Comparison of ENCODE assay signal across 24 mouse cellular contexts in the genomic region with DNA sequence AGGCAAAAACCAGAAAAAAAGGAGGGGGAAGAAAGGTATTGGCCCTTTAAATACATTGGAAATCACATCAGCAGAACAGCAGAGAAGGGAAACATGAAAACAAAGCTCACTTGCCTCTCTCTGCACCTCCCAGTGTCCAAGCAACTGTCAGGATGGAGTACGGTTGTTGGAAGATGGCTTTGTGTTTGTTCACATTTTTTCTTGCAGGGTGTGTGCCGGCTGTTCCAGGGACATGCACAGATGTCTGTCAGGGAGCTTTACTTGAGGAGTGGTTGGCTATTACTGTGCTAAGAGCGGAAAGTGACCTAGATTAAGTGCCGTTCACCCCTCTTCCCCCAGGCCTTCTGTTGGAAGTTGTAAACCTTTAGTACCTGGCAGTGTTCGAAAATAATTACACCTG. TPM values are rescaled to one million over a fixed set of nuclear protein-coding genes. Genes with fewer than 3 reads are reported as not detected.
DNase-seq lines count a peak whose midpoint lies in the region; ATAC-seq lines count a peak whose summit lies in the region.
"Had no signal": no experiment of that assay in that cellular context is flagged by ENCODE, and none has a peak within 500 bp of the region (broad histone marks: within the 10 kb centered on the region; RNA-seq: fewer than 3 reads in every experiment).

No protein-coding gene starts in this region.

- peak; percentile 45 for DNase-seq in intestine, embryonic 14.5 days (ENCODE audit: low spot score)
- peak; percentile 79 for DNase-seq in midbrain, embryonic 11.5 days (ENCODE audit: low spot score, missing footprints)
- DNase-seq in retina, embryonic 14.5 days (ENCODE audit: low spot score) = peak; percentile 82
- DNase-seq: adrenal gland, adult 2 months; adrenal gland, postnatal 14 days; B cell, adult 2 months; cerebellum, adult 11 months; cerebellum, adult 2 months; cerebellum, adult 9-11 months; cerebellum, postnatal 25 days; gastrocnemius, adult 2 months; gastrocnemius, postnatal 14 days had no signal

- no peak for ATAC-seq in intestine, embryonic 14.5 days (replicated peaks; ENCODE audit: low FRiP score, low TSS enrichment, low read depth)
- ATAC-seq in intestine, embryonic 15.5 days = no peak
- no peak for ATAC-seq in midbrain, embryonic 11.5 days (ENCODE audit: low FRiP score)
- no peak for ATAC-seq in midbrain, embryonic 13.5 days
- no peak for ATAC-seq in megakaryocyte-erythroid progenitor cell, adult 5-6 weeks (replicated peaks; ENCODE audit: low FRiP score, low TSS enrichment, poor library complexity, severe bottlenecking)
- ATAC-seq: forebrain, embryonic 13.5 days; forebrain, embryonic 16.5 days had no signal

- WGBS in intestine, embryonic 14.5 days = 55% methylated on average over 5 of the region's 5 CpGs
- 38% methylated on average over 5 of the region's 5 CpGs for WGBS in intestine, embryonic 15.5 days
- 81% methylated on average over 5 of the region's 5 CpGs for WGBS in midbrain, embryonic 11.5 days
- 72% methylated on average over 5 of the region's 5 CpGs for WGBS in midbrain, embryonic 13.5 days

- no peak overlapping the region for H3K27ac ChIP-seq in intestine, embryonic 14.5 days (ENCODE audit: low read depth)
- no peak overlapping the region for H3K27ac ChIP-seq in intestine, embryonic 15.5 days
- no peak overlapping the region for H3K27ac ChIP-seq in midbrain, embryonic 11.5 days (ENCODE audit: low read depth, low read length)
- H3K27ac ChIP-seq in midbrain, embryonic 13.5 days = no peak overlapping the region
- H3K27ac ChIP-seq: embryonic facial prominence, embryonic 13.5 days; forebrain, embryonic 10.5 days; forebrain, embryonic 13.5 days; gastrocnemius, adult 2 months; hindbrain, embryonic 12.5 days; hindbrain, embryonic 15.5 days had no signal

- H3K27me3 ChIP-seq in intestine, embryonic 14.5 days (replicated peaks; ENCODE audit: control insufficient read depth, insufficient read depth, low read length) = no peaks in the 10 kb centered on the region
- no peaks in the 10 kb centered on the region for H3K27me3 ChIP-seq in intestine, embryonic 15.5 days (replicated peaks)
- H3K27me3 ChIP-seq in midbrain, embryonic 11.5 days (ENCODE audit: control insufficient read depth, insufficient read depth, low read length) = no peaks in the 10 kb centered on the region
- H3K27me3 ChIP-seq in midbrain, embryonic 13.5 days = no peaks in the 10 kb centered on the region
- H3K27me3 ChIP-seq: CH12.LX; embryonic facial prominence, embryonic 13.5 days; forebrain, embryonic 13.5 days; hindbrain, embryonic 12.5 days; hindbrain, embryonic 15.5 days had no signal

- H3K4me3 ChIP-seq in intestine, embryonic 14.5 days (ENCODE audit: low read depth, low read length) = no peak overlapping the region
- no peak overlapping the region for H3K4me3 ChIP-seq in intestine, embryonic 15.5 days (replicated peaks)
- no peak overlapping the region for H3K4me3 ChIP-seq in midbrain, embryonic 11.5 days (ENCODE audit: low read depth, low read length)
- no peak overlapping the region for H3K4me3 ChIP-seq in midbrain, embryonic 13.5 days (replicated peaks)
- H3K4me3 ChIP-seq: embryonic facial prominence, embryonic 13.5 days; forebrain, embryonic 10.5 days; forebrain, embryonic 13.5 days; gastrocnemius, adult 2 months; hindbrain, embryonic 12.5 days; hindbrain, embryonic 15.5 days had no signal

- no peaks in the 10 kb centered on the region for H3K4me1 ChIP-seq in intestine, embryonic 14.5 days (replicated peaks; ENCODE audit: control insufficient read depth, insufficient read depth, low read length)
- H3K4me1 ChIP-seq in intestine, embryonic 15.5 days (replicated peaks) = no peaks in the 10 kb centered on the region
- peaks cover 7% of the 10 kb centered on the region for H3K4me1 ChIP-seq in midbrain, embryonic 11.5 days (ENCODE audit: control insufficient read depth, insufficient read depth, low read length)
- peaks cover 11% of the 10 kb centered on the region for H3K4me1 ChIP-seq in midbrain, embryonic 13.5 days (replicated peaks)

- no peak overlapping the region for H3K4me2 ChIP-seq in intestine, embryonic 14.5 days (ENCODE audit: low read length)
- H3K4me2 ChIP-seq in intestine, embryonic 15.5 days (replicated peaks) = no peak overlapping the region
- H3K4me2 ChIP-seq in midbrain, embryonic 11.5 days = no peak overlapping the region
- no peak overlapping the region for H3K4me2 ChIP-seq in midbrain, embryonic 13.5 days (replicated peaks)
- H3K4me2 ChIP-seq: embryonic facial prominence, embryonic 13.5 days; forebrain, embryonic 13.5 days; heart, embryonic 11.5 days; hindbrain, embryonic 12.5 days; hindbrain, embryonic 15.5 days had no signal

- H3K36me3 ChIP-seq in intestine, embryonic 14.5 days (ENCODE audit: control insufficient read depth, insufficient read depth, low read length) = no peaks in the 10 kb centered on the region
- H3K36me3 ChIP-seq in intestine, embryonic 15.5 days = no peaks in the 10 kb centered on the region
- no peaks in the 10 kb centered on the region for H3K36me3 ChIP-seq in midbrain, embryonic 11.5 days (ENCODE audit: control insufficient read depth, insufficient read depth, low read length)
- no peaks in the 10 kb centered on the region for H3K36me3 ChIP-seq in midbrain, embryonic 13.5 days
- H3K36me3 ChIP-seq: embryonic facial prominence, embryonic 13.5 days; forebrain, embryonic 10.5 days; G1E; hindbrain, embryonic 12.5 days; hindbrain, embryonic 15.5 days had no signal

- H3K9me3 ChIP-seq in intestine, embryonic 14.5 days (ENCODE audit: control insufficient read depth, low read length) = no peaks in the 10 kb centered on the region
- H3K9me3 ChIP-seq in intestine, embryonic 15.5 days = no peaks in the 10 kb centered on the region
- no peaks in the 10 kb centered on the region for H3K9me3 ChIP-seq in midbrain, embryonic 11.5 days (ENCODE audit: control insufficient read depth, low read length)
- no peaks in the 10 kb centered on the region for H3K9me3 ChIP-seq in midbrain, embryonic 13.5 days
- H3K9me3 ChIP-seq: embryonic facial prominence, embryonic 13.5 days; forebrain, embryonic 10.5 days; forebrain, embryonic 13.5 days; G1E; hindbrain, embryonic 12.5 days; hindbrain, embryonic 15.5 days had no signal

- no peak overlapping the region for H3K9ac ChIP-seq in intestine, embryonic 14.5 days (ENCODE audit: low read length)
- no peak overlapping the region for H3K9ac ChIP-seq in intestine, embryonic 15.5 days
- H3K9ac ChIP-seq in midbrain, embryonic 11.5 days (ENCODE audit: low read length) = no peak overlapping the region
- no peak overlapping the region for H3K9ac ChIP-seq in midbrain, embryonic 13.5 days (replicated peaks)
- H3K9ac ChIP-seq: embryonic facial prominence, embryonic 13.5 days; forebrain, embryonic 13.5 days; hindbrain, embryonic 12.5 days; hindbrain, embryonic 15.5 days had no signal

RNA-seq across cellular contexts. Expression of a gene that starts 19.0 kb away (rescaled TPM):
- 191 and 195 TPM in 2 replicates for polyA plus RNA-seq in intestine, embryonic 14.5 days (2014; fragmentation: Nextera tagmentation; extraction: Ambion mirVana)
- 175 and 192 TPM in 2 replicates for polyA plus RNA-seq in intestine, embryonic 15.5 days (2015; fragmentation: Nextera tagmentation; extraction: Ambion mirVana)
- 252 and 253 TPM in 2 replicates for polyA plus RNA-seq in midbrain, embryonic 11.5 days (2014; fragmentation: Nextera tagmentation; extraction: Ambion mirVana)
- 208 and 229 TPM in 2 replicates for polyA plus RNA-seq in midbrain, embryonic 13.5 days (2015; fragmentation: Nextera tagmentation; extraction: Ambion mirVana)
- 94.6 and 101 TPM in 2 replicates for total RNA-seq in megakaryocyte-erythroid progenitor cell, adult 5-6 weeks (2014; fragmentation: Nextera tagmentation)
- total RNA-seq in megakaryocyte-erythroid progenitor cell, adult 5-6 weeks (2017) = 46.4 and 67.5 TPM in 2 replicates
